Mouse (Mus musculus): Measurements from ENCODE around the gene B230217C12Rik. TPM values are rescaled to one million over a fixed set of nuclear protein-coding genes. Genes with fewer than 3 reads are reported as not detected.

B230217C12Rik gene
- 1.2 and 1.8 TPM in 2 replicates for polyA plus RNA-seq (2015; fragmentation: Nextera tagmentation; extraction: Ambion mirVana)

DNA sequence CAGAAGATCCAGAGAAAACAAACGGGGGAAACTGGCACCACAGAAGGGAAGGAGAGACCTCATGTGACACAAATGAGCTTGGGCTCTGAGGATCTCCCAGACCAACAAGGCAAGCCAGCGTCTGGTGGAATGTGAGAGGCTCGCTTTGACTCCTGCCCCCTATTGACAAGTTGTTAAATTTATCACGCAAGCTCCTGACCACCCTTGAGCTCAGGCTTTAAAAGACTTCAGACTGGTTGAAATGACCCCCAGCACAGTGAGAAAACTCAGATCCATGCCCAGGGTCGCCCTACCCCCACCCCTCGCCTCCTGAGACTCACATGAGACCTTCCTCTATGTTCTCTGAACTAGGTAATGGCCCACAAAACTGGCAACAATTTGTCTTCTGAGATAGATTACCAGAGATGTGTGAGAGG, at the start of gene B230217C12Rik:
Gene B230217C12Rik, plus strand, starts transcription at position 242 of the 416 bp plus-strand sequence.

DNA sequence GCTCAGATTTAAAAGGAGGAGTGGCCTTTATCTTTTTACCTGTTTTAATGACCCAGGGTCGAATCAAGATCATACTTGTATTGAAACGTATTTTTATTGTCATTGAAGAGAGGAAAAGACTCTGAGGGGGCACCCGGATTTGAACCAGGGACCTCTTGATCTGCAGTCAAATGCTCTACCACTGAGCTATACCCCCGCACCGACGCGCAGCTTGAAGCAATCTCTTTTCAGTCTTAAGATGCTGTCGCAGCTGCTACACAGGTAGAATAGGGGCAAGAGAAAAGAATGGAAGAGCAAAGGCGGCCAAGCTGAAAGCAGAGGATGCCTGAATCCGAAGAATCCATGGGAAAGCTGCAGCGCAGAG, 41.8 kb upstream of the B230217C12Rik start, which contains the start of gene Lasp1:
Gene Lasp1, plus strand, starts transcription at position 219 of the 364 bp plus-strand sequence.

DNA sequence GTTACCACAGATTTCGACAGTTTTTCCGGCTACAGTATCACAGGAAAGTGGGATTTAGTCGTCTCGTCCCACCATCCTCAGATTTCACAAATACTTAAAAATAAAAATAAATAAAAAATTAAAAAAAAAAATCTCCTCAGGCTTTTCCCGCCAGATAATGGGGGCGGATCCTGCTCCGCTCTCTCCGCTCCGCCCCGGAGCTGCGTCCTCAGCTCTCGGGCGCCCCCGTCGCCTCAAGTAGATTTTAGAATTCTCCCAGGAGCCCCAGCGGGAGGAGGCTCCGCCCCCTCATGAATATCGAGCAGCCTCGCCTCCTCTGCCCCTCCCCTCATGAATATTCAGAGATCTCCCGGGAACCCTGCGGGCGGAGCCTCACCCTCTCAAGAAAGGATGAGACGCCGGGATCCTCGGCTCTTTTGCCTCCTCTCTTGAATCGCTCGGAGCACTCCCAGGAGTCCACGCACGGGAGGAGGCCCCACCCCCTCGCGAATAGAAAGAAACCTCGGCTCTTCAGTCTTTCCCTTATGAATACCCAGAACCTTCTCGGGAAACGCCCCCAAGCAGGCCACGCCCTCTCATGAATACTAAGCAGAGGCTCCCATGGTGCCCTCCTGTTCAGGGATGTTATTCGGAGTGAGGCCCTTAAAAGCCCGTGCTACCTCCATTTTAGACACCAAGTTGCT, 43.5 kb downstream of the B230217C12Rik start, which contains the start of gene Fbxo47:
Gene Fbxo47, minus strand, starts transcription at position 237 of the 683 bp plus-strand sequence.

Other genes with a start within 250 kb of the B230217C12Rik start
- gene Epop, start 211.1 kb upstream of the B230217C12Rik start, polyA plus RNA-seq (2015; fragmentation: Nextera tagmentation; extraction: Ambion mirVana), result 0.53 and 0.85 TPM in 2 replicates
- gene Mllt6, start 177.4 kb upstream of the B230217C12Rik start, polyA plus RNA-seq (2015; fragmentation: Nextera tagmentation; extraction: Ambion mirVana), result 0.77 and 0.80 TPM in 2 replicates
- gene Cisd3, start 155.0 kb upstream of the B230217C12Rik start, polyA plus RNA-seq (2015; fragmentation: Nextera tagmentation; extraction: Ambion mirVana), result 50.3 and 54.7 TPM in 2 replicates
- gene Pcgf2, start 140.3 kb upstream of the B230217C12Rik start, polyA plus RNA-seq (2015; fragmentation: Nextera tagmentation; extraction: Ambion mirVana), result 5.4 and 7.4 TPM in 2 replicates
- 367 and 421 TPM in 2 replicates for gene Psmb3, start 137.4 kb upstream of the B230217C12Rik start, polyA plus RNA-seq (2015; fragmentation: Nextera tagmentation; extraction: Ambion mirVana)
- gene Pip4k2b, start 96.1 kb upstream of the B230217C12Rik start, polyA plus RNA-seq (2015; fragmentation: Nextera tagmentation; extraction: Ambion mirVana), result 1.1 and 1.6 TPM in 2 replicates
- 8.5 and 9.5 TPM in 2 replicates for gene Cwc25, start 74.2 kb upstream of the B230217C12Rik start, polyA plus RNA-seq (2015; fragmentation: Nextera tagmentation; extraction: Ambion mirVana)
- not detected in 2 replicates for gene 1700001P01Rik, start 64.9 kb upstream of the B230217C12Rik start, polyA plus RNA-seq (2015; fragmentation: Nextera tagmentation; extraction: Ambion mirVana)
- gene Rpl23, start 58.3 kb upstream of the B230217C12Rik start, polyA plus RNA-seq (2015; fragmentation: Nextera tagmentation; extraction: Ambion mirVana), result 530 and 534 TPM in 2 replicates
- gene Lasp1, start 41.8 kb upstream of the B230217C12Rik start, polyA plus RNA-seq (2015; fragmentation: Nextera tagmentation; extraction: Ambion mirVana), result 101 and 122 TPM in 2 replicates
- 0.18 and 0.29 TPM in 2 replicates for gene Fbxo47, start 43.4 kb downstream of the B230217C12Rik start, polyA plus RNA-seq (2015; fragmentation: Nextera tagmentation; extraction: Ambion mirVana)
- 0.88 and 1.3 TPM in 2 replicates for gene Plxdc1, start 145.7 kb downstream of the B230217C12Rik start, polyA plus RNA-seq (2015; fragmentation: Nextera tagmentation; extraction: Ambion mirVana)
- gene Arl5c, start 155.4 kb downstream of the B230217C12Rik start, polyA plus RNA-seq (2015; fragmentation: Nextera tagmentation; extraction: Ambion mirVana), result 4.9 and 6.1 TPM in 2 replicates
- 4.0 and 4.4 TPM in 2 replicates for gene Cacnb1, start 182.3 kb downstream of the B230217C12Rik start, polyA plus RNA-seq (2015; fragmentation: Nextera tagmentation; extraction: Ambion mirVana)
- 793 and 882 TPM in 2 replicates for gene Rpl19, start 185.9 kb downstream of the B230217C12Rik start, polyA plus RNA-seq (2015; fragmentation: Nextera tagmentation; extraction: Ambion mirVana)
- gene Stac2, start 212.7 kb downstream of the B230217C12Rik start, polyA plus RNA-seq (2015; fragmentation: Nextera tagmentation; extraction: Ambion mirVana), result 0.44 and 0.61 TPM in 2 replicates

Measured in urinary bladder, postnatal 0 days (tissue).